Mouse (Mus musculus) gastrocnemius, postnatal 10 days (tissue): ENCODE data around the gene Atp7a. TPM values are rescaled to one million over a fixed set of nuclear protein-coding genes. Genes with fewer than 3 reads are reported as not detected.
A peak's percentile ranks its signal among the peaks of the same experiment; 100 is the strongest.
"Not testable (repeated sequence)": the region's sequence is repeated elsewhere in the genome, so short reads cannot be mapped to it uniquely, and the experiment has no call there.

Source experiments
- DNase-seq: peaks from one replicate; pipeline ENCODE4 v3.0.0; 2021; ENCODE audit warnings: mixed read lengths
- long read RNA-seq, 2 experiments: library from polyadenylated mRNA; stranded (forward); transcript quantifications; one replicate each; pipeline ENCODE4 v2.0.0; 2021
- total RNA-seq, 2 experiments: library from RNA; stranded (reverse); gene quantifications; 2 replicates each; pipeline ENCODE4 v1.2.3; 2021

Atp7a gene
- total RNA-seq: 10 to 100 TPM; 16.2 to 18.2 TPM
- long read RNA-seq, experiment 1, full-length matches to known transcripts: 1 of 1 reads
- long read RNA-seq, experiment 1, partial matches to known transcripts: 0 of 1 reads
- long read RNA-seq, experiment 1, other reads (novel, unspliced or antisense): 0 of 1 reads
- long read RNA-seq, experiment 2: 0 reads

GRCm38 (mm10) chrX:106026418-106027342, at the start of gene Atp7a:
Atp7a (plus strand) TSS chrX:106027276.
- DNase-seq: peak; percentile 91

GRCm38 (mm10) chrX:106001605-106002004, 25.5 kb upstream of the Atp7a start:
- DNase-seq: no peak

- DNase-seq: no peak
These were observed 16.3 kb upstream of the Atp7a start for GRCm38 (mm10) chrX:106010762-106011161.

- peak; percentile 74 for DNase-seq
These were observed 15.5 kb upstream of the Atp7a start, which contains the start of gene Magt1 for GRCm38 (mm10) chrX:106011465-106012159. Magt1 (minus strand) TSS chrX:106011906.

- no peak for DNase-seq
These were observed 14.5 kb upstream of the Atp7a start for GRCm38 (mm10) chrX:106012559-106012958.

- DNase-seq: peak; percentile 33
These were observed 13.9 kb upstream of the Atp7a start for GRCm38 (mm10) chrX:106013217-106013616.

- not testable (repeated sequence) for DNase-seq
These were observed 12.2 kb upstream of the Atp7a start for GRCm38 (mm10) chrX:106014741-106015377.

- peak; percentile 52 for DNase-seq
These were observed 11.3 kb upstream of the Atp7a start, which contains the start of gene Cox7b for GRCm38 (mm10) chrX:106015571-106016322. Cox7b (plus strand) TSS chrX:106015700.

GRCm38 (mm10) chrX:106017102-106017501, 10.0 kb upstream of the Atp7a start:
- DNase-seq: no peak

GRCm38 (mm10) chrX:106017516-106017915, 9.6 kb upstream of the Atp7a start:
- DNase-seq: no peak

- DNase-seq: no peak
These were observed 233 bp downstream of the Atp7a start for GRCm38 (mm10) chrX:106027343-106027674.

- DNase-seq: no peak
These were observed 3.1 kb downstream of the Atp7a start for GRCm38 (mm10) chrX:106030176-106030575.

GRCm38 (mm10) chrX:106031124-106031523, 4.0 kb downstream of the Atp7a start:
- DNase-seq: no peak

- DNase-seq: no peak
These were observed 8.7 kb downstream of the Atp7a start for GRCm38 (mm10) chrX:106035727-106036126.

- no peak for DNase-seq
These were observed 10.2 kb downstream of the Atp7a start for GRCm38 (mm10) chrX:106037185-106037752.

- DNase-seq: no peak
These were observed 17.0 kb downstream of the Atp7a start for GRCm38 (mm10) chrX:106043863-106044617.

- DNase-seq: no peak
These were observed 18.4 kb downstream of the Atp7a start for GRCm38 (mm10) chrX:106045455-106045854.

- no peak for DNase-seq
These were observed 18.9 kb downstream of the Atp7a start for GRCm38 (mm10) chrX:106045928-106046327.

- no peak for DNase-seq
These were observed 21.1 kb downstream of the Atp7a start for GRCm38 (mm10) chrX:106048191-106048590.

- not testable (repeated sequence) for DNase-seq
These were observed 50.8 kb downstream of the Atp7a start for GRCm38 (mm10) chrX:106077858-106078257.
